Mouse (Mus musculus) spleen, adult 12 weeks (tissue): ENCODE data around the gene Sorbs1.

Experiments
- DNase-seq: peaks from one replicate; pipeline ENCODE4 v3.0.0; 2022; ENCODE audit warnings: low spot score

The Sorbs1 gene

DNA sequence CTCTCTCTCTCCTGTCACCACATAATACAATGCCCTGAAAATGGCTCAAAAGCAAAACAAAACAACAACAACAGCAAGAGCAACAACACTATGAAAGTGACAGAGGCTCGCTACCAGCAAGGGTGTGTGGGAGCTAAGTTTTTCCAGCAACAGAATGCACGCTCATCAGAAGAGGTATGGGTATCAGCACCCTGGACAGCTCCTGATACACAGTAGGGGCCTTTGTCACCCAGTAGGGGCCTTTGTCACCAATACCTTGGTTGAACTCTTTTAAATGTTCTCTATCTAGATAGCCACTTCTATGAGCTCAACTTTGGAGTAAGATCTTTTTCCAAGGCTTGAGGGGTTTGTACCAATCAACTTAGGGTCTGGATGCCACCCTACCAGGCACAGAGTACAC lies 138.9 kb downstream of the Sorbs1 start:
- DNase-seq = no peak

DNA sequence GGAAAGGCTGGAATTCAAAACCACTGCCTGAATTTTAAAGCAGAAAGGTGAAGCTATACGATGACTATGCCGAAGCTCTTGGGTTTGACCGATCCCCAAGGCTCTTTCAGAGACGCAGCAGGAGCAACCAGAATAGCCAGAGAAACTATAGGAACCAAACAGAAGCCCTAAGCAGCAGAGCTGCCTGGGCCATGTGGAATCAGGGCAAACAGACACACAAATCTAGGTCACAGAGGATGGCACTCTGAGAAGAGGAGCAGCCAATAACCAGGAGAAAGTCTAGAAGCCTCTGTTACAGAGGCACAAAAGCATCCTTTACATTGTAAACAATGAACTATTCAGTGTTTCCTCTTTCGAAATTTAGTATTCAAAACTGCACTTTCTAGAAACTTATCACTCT lies 140.9 kb downstream of the Sorbs1 start:
- no peak for DNase-seq

DNA sequence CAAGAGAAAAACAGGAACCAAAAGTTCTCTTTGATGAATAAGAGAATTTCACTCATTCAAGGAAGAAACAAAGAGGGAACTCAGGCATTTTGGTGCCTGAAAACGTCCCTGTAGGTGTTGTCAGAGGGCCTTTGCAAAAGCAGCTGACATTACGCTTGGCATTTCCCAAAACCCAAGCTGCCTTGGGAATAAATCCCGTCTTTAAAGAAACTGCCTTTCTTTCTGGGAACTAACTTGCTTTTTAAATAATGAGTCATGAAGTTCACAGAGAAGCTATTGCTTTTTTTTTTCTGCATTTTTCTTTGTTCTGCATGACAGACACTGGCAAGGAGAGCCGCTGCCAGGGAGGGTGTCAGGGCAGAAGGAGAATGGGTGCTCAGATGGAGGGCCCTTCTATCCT lies 141.7 kb downstream of the Sorbs1 start:
- DNase-seq = no peak

DNA sequence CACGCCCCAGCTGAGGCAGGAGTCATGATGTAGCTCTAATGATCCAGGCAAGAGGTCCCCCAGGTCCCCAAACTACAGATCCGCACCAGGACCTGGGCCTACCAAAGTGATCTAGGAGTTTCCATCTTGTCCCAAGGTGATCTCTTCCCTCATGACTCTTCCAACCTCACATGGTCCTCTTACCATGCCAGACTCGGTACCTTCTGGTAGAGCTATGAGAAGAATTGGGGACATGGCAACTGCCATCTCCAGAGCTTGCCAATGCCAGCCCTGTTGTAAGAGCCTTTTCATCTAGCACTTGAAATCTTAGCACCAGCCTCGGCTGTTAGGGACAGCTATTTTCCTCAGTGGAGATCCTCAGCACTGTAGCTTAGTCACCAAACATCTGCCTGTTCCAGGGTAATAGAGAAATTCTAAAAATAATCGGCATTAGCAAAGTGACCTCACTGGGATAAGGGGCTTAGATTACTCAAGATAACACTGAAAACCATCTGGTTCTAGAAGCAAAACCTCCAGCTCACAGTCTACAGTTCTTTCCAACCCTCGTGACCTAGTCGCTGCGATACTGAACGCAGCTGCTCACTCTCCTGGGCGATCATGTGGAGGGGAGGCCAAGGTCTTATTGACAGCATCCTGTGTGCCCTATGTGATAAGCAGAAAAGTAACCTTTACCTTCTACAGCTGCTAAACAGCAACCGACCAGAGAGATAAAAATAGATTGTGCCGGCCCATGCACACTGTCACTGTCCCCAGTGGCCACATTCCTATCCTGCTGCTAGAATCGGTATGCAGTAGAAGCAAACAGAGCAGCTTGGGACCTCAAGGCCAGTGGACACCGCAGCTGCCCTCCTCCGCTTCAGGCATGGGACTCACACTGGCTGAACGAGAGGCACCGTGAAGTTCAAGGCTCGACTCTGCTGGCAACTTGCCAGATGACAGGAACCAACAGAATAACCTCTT lies 143.4 kb downstream of the Sorbs1 start:
- DNase-seq = no peak

DNA sequence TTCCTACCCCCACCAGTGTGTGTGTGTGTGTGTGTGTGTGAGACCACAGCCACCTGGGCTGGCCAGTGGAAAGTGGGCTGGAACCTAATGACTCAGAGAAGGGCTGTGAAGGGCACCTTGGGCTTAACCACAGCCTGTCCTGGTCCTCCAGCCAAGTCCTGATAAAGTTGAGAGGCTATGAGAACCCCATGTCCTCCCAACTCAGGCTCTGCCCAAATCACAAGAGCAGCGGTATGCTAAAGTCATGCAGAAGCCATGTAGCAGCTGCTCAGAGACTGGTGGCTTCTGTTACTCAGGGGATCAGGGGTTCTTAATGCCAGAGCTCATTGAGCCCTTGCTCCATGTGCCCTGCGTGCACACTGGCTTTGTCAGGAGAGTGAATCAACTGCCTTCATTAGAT lies 145.1 kb downstream of the Sorbs1 start:
- DNase-seq = no peak

DNA sequence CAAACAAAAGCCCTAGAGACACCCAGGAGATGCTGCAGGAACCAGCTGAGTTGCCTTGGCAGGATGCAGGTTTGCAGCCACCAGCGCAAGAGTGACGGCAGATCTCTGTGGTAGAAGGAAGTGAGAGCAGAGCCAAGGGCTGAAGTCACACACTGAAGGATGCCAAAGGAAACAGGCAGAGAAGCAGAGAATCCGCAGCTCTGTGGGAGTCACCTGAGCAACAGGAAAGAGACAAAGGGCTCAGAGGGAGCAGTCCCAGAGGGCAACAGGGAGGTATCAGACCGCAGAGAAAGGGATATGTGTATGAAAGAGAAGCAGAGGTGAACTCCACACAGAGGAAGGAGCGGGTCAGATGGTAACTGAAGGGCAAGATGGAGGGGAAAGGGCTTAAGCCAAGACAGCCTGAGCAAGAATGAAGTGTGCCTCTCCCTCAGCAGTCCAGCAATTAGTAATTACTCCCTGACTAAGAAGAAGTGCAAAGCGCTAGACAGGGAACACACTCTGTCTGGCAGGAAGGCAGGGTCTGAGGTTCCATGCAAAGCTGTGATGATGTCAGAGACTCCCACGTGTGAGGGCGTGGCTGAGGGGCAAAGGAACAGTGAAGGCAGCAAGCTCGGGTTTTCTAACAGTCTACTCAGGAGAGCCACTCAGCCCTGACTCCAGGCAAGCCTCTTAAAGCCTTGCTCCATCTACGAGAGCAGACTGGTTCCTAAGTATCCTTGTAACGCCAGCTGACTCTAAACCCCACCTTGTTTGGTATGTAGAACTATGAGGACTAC lies 147.2 kb downstream of the Sorbs1 start:
- DNase-seq = peak; percentile 25

DNA sequence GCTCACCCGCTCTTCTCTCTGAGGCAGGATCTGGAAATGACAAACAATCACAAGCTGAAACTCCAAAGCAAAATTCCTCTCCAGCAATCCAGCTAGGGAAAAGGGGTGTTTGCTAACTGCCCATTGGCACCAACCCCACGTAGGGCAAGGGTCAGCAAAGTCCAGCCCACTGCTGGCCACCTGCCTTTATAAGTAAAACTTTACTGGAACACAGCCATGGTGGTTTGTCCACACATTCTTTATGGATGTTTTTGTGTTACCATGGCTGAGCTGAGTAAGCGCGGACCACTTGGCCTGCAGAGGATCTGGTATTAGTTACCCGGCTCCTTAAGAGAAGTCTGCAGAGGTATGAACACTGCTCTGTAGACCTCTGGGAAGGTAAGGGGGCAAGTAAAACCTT lies 148.4 kb downstream of the Sorbs1 start:
- no peak for DNase-seq

DNA sequence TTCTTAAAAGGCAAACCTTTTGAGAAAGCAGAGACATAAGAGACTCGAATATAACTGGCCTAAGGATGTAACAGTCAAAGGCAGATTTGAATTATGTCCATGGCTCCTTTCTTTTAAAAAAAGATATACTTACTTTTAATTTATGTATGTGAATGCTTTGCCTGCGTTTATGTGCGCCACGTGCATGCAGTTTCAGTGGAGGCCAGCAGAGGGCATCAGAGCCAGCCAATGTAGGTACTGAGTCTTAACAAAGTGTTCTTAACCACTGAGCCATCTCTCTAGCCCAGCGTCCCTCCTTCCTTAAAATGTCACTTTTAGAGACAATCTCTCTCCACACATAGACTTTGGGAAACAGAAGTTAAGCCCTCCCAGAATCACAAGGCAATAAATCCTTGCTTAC lies 150.1 kb downstream of the Sorbs1 start:
- no peak for DNase-seq

DNA sequence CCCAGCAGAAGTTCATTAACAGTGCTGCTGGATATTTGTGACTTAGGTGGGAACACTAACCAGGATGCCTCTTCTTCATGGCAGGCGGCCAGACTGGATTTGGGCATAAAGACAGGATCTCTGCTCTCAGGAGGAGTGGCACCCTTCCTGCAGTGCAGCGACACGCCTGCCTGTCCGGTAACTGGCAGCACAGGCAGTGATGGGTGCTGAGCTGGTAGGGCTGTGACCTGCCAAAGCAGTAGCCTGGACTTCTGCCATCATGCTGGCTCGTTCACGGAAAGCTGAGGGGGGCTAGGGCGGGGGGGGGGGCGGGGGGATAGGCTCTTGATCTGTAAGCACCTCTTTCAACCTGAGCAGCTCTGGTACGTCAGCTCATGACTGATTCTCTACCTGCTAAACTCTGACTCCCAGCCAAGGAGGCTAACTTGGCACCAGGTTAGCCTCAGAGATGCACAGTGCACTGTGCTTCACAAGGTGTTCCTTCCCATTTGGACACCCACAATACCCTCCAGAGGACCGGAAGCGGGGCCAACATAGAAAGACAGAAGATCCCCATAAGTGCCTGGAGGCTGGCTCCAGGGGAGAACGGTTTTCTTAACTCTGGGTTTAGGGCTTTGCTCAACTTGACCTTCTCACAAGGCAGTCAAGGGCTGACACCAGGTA lies 151.2 kb downstream of the Sorbs1 start:
- no peak for DNase-seq

DNA sequence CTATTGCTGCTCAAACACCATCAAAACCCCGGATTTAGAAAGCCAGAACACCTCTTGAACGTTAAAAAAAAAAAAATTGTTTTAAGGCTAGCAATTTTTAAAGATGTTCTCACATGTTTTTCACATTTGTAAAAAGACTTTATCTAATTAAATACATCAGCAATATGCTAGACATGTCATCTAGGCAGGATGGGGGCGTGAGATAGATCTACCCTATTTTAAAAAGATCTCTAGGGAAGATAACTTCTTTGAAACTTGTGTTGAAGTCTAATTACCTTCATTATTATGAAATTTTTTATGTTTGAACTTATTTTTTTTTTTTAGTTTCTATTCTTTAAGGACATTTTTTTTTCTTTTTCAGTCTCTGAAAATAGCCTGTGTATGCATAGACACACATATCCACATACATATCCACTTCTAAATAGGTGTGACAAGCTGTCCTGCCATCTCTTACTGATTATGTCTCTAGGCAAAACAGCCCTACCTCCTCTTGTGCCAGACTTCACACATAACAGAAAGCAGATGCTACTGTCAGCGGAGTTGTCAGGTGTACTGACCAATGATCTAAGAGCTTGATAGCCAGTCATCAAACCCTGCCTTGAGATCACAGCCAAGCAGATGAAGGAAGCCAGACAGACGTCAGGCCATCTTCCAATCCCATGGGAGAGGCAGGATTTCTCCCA lies 153.7 kb downstream of the Sorbs1 start:
- no peak for DNase-seq

DNA sequence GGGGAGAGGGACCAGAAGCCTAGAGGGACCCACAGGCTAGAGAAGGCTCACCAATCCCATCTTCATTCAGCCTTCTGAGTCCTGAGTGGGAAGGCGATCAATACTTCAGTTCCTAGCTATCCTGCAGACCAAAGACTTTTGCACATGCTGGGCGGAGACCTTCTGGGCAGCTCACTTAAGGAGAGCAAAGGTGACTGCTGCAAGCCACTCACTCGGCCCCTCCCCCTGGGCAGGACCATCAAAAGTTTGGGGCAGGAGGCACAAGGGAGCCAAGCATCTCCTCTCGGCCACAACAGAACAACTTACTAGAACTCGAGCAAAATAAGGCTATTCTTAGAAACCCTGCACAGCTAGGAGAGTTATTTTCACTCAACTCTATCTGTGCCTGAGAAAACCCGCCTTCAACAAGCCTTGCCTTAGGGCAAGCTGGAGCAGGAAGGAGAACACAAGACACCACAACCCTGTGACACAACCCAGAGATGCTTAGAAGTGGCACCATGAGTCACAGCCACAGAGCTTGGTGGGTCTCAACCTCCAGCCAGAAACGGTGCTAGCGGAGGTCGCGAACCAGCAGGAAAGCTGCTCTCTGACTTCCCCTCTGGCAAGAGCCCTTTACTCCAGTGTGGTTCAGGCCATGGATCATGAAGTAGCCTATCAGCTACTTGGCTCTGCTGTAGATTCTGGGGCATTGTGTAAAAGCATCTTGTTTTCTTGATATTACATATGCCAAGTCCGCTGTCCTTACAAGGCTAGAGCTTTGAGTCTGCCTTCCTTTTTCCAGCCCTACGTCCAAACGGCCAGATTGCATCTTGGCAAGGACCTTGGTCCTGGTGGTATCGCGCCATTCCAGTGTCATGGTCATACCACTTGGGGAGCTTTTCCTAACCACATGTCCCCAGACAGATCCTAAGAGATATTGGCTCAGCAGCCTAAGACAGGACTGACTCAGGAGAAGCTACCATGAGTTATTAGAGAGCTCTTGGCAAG lies 156.8 kb downstream of the Sorbs1 start:
- no peak for DNase-seq

DNA sequence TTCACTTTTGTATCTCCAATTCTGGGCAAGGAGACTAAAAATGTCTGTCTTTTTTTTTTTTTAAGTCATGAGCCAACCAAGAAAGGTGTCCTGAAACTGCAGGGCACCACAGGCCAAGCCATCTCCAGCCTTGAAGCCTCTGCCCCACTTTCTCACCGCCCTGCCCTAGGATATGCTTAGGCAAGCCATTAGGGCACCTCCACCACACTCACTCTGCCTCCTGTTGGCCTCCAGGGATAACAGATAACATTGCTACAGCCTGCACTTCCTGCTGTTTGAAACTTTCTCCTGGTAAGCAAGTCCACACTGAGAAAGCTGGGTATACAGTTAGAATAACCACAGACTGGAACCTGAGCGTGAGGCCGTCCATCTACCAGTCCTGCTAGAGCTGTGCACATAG lies 158.5 kb downstream of the Sorbs1 start:
- no peak for DNase-seq

DNA sequence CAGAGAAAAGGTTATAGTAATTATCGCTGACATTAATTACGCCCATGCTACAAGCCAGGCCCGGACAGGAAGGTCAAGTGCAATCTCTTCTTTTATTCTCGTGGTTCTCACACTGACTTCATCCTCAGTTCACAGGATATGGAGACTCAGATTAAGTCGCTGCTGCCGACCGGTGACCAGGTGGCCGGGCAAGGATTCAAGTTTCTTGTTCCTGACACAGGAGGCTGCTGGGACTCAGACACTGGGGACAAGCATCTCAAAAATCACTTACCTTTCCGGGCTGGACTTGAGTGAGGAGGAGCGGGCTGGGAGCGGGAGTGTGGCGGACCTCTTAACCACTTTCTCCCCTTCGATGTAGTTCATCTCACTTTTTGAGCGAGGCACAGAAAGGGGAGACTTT lies 161.6 kb downstream of the Sorbs1 start:
- no peak for DNase-seq

DNA sequence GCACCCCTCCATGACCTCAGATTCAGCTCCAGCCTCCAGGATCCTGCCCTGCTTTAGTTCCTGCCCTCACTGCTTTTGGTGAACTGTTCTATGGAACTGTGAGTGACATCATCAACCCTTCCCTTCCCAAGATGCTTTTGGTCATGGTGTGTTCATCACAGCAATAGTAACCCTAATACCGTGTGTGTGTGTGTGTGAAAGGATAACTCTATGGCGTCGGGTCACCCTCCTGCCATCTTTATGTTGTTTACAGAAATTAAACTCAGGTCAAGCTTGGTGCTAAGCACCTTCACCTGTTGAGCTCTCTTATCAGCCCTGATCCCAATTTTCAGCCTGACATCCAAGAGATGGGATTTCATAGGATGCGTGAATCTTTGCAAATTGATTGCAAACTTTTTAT lies 162.7 kb downstream of the Sorbs1 start:
- no peak for DNase-seq

DNA sequence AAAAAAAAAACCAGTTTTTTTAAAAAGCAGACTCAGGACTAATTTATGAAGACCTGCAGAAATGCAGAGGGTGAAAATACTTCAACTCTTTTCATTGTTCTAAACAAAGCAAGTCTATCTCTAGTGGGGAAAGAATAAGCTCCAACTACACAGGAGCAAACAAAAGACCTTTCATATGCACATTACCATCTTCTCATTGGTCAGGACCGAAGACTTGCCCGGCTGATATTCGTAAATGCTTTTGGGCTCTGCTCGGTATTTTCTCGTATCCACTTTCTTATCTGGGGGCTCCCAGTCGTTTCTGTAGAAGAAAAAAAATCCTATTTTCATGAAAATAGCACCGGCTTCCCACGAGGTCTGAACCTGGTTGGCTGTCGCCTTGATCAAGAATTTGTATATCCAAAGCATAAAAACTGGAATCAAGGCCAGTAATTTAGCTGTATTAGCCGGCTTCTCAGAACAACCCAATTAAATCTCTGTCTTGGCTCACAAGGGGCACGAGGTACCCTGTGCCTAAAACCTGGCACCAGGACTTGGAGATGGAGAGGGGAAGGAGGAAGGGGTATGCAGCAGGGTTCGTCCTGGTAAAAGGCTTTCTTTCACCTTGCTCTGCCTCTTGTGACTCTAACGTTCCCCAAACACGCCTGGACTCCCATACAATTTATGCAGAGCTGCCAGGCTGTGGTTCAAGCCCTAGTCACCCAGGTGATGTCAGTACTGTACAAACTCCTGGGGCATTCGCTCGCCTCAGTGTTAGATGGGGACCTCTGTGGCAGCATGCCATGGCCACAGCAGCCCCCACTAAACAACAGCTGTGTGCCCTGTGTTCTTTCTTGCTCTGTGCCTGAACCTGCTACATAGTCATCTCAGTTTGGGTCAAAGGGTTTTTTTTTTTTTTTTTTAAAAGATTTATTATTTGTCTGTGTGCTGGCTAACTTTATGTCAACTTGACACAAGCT lies 163.6 kb downstream of the Sorbs1 start:
- DNase-seq = no peak

DNA sequence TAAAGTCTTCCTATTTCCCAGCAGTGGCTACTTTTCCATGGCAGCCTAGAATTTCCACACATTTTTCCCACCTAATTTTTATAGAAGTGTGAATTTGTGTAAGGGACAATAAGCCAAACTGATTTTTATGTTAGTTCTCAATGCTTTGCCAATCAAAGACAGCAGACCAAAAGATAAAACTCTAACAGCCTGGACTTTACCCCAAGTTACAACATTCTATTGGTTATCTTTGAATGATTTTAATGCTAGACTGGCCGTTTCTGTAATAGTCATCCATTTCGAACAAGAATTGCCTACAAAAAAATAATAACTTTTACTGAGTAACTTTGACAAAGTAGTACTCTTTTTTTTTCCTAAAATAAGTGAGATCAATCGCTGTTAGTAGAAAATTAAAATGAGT lies 164.3 kb downstream of the Sorbs1 start:
- DNase-seq = no peak

DNA sequence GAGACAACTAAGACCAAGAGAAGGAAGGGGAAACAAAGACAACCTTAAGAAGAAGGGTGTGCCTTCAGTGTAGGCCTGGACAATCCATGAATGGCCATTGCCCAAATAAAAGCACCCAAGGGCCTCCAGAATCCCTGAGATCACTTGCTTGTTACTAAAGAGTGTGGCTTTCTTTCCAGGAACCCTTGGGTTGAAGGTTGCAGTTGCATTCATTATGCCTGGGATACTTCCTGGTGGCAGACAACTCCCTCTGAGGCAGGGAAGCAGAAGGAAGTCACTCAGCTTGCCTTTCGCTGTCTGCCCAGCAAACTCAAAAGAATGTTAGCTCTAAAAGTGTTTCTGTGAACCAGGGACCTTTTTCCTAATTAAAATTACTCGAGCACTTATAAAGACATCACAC lies 164.9 kb downstream of the Sorbs1 start:
- no peak for DNase-seq

DNA sequence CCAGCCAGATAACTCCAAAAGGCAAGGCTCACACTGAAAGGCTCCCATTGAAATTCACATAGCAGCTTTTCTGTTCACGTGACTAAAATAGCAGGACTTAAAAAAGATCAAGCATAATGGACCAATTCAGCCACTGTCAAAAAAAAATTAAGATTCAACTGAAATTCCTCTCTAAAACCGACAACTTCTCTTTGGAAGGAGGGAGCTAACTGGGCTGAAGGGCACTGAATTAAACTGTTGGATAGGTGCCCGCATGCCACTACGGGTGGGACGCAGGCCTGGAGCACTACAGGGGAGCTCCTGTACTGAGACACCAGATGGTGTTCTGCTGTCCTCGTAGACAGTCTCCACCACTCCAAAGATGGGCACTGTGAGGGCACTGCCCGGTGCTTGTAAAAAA lies 165.4 kb downstream of the Sorbs1 start:
- DNase-seq = no peak

DNA sequence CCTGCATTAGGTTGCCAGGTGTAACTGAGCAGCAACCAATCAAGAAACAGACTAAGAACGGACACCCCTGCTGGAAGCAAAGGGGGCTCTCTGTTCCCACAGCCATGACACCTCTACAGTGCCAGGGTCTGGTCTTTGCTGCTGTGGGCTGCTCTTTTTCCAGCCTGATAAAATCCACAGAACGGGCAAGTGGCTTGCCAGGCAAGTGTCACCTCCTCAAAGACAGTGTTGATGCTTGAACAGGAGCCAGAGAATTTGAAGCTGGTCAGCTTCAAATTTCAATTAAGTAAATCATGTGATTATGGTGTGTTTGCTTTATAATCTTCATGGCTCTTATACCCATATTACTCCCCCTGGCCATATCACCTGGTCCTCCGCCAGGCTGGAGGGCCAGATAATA lies 166.7 kb downstream of the Sorbs1 start:
- no peak for DNase-seq
